Mouse (Mus musculus) liver, embryonic 14.5 days (tissue): ENCODE data around the gene Serpina12. TPM values are rescaled to one million over a fixed set of nuclear protein-coding genes. Genes with fewer than 3 reads are reported as not detected.

Source experiments
- ATAC-seq: fragments of 200-750 bp; cut with Nextera tagmentation; 2 replicates; pipeline ENCODE4 v1.8.0; 2017; ENCODE audit warnings: moderate number of reproducible peaks, mild to moderate bottlenecking, moderate library complexity; ENCODE audit not compliant: insufficient read depth
- DNase-seq, 3 experiments: peaks; one replicate each; pipeline ENCODE4 v3.0.0-alpha.2; 2012 to 2013; ENCODE audit warnings: low read depth in 3 of 3, low spot score in 3 of 3
- H3K27ac ChIP-seq: fragments of 300-500 bp; sonication (generic); 2 replicates; pipeline ENCODE4 v1.5.1; 2014; ENCODE audit warnings: moderate library complexity, mild to moderate bottlenecking, control low read depth, inconsistent platforms
- H3K27me3 ChIP-seq: fragments of 300-500 bp; sonication (generic); 2 replicates; pipeline ENCODE4 v1.6.1; 2014; ENCODE audit warnings: mild to moderate bottlenecking, low read length, moderate library complexity; ENCODE audit not compliant: control insufficient read depth, insufficient read depth
- H3K36me3 ChIP-seq: fragments of 300-500 bp; sonication (generic); replicated peaks from 2 replicates; pipeline ENCODE4 v1.6.1; 2014; ENCODE audit warnings: low read depth; ENCODE audit not compliant: control insufficient read depth, insufficient read depth
- H3K4me1 ChIP-seq, 2 experiments: fragments of 200-500 bp in 1 of 2; fragments of 300-500 bp in 1 of 2; sonication (generic) in 1 of 2; replicated peaks; 2 replicates each; pipeline ENCODE4 v1.6.1; 2012 to 2014; ENCODE audit warnings: antibody characterized with exemption in 1 of 2, inconsistent platforms in 1 of 2, low read length in 1 of 2; ENCODE audit not compliant: control insufficient read depth in 2 of 2, insufficient read depth in 2 of 2
- H3K4me2 ChIP-seq: fragments of 300-500 bp; sonication (generic); 2 replicates; pipeline ENCODE4 v1.6.1; 2014; ENCODE audit warnings: low read depth, mild to moderate bottlenecking, control low read depth, moderate library complexity
- H3K4me3 ChIP-seq, 2 experiments: fragments of 200-500 bp in 1 of 2; fragments of 300-500 bp in 1 of 2; sonication (generic) in 1 of 2; 2 replicates each; pipeline ENCODE4 v1.5.1; 2012 to 2014; ENCODE audit warnings: low read depth in 2 of 2, low read length in 2 of 2, mild to moderate bottlenecking in 2 of 2, control low read depth in 1 of 2, inconsistent platforms in 1 of 2, moderate library complexity in 1 of 2; ENCODE audit not compliant: insufficient read depth in 1 of 2
- H3K9ac ChIP-seq: fragments of 300-500 bp; sonication (generic); replicated peaks from 2 replicates; pipeline ENCODE4 v1.6.1; 2014; ENCODE audit warnings: mild to moderate bottlenecking, control low read depth, moderate library complexity
- H3K9me3 ChIP-seq: fragments of 300-500 bp; sonication (generic); 2 replicates; pipeline ENCODE4 v1.6.1; 2016; ENCODE audit warnings: low read length, mixed read lengths; ENCODE audit not compliant: control insufficient read depth
- CTCF ChIP-seq: IDR thresholded peaks from 2 replicates; pipeline ENCODE4 v1.5.1; 2016; ENCODE audit warnings: antibody characterized with exemption, low read depth, control low read depth
- EP300 ChIP-seq: IDR thresholded peaks from 2 replicates; pipeline ENCODE4 v1.6.1; 2016; ENCODE audit warnings: antibody characterized with exemption, low read depth
- WGBS: fragments of 180-500 bp; shearing (Covaris S2); extraction: QIAGEN DNeasy Blood & Tissue Kit; methylation state at CpG from one replicate; pipeline ENCODE4 v1.1.7; 2014; ENCODE audit not compliant: insufficient replicate concordance; 5-methylcytosine and 5-hydroxymethylcytosine counted together
- polyA plus RNA-seq, 2 experiments: library from polyadenylated mRNA; depleted of rRNA in 1 of 2; stranded (reverse) in 1 of 2; unstranded in 1 of 2; fragments of >200 nt; fragmentation: Nextera tagmentation in 1 of 2; extraction: Ambion mirVana in 1 of 2; gene quantifications; 2 replicates each; pipeline versions ENCODE4 v1.2.1 to v1.2.3; 2012 to 2014

Serpina12 gene
- polyA plus RNA-seq, 2 experiments: 0.02 TPM; not detected in 1

DNA sequence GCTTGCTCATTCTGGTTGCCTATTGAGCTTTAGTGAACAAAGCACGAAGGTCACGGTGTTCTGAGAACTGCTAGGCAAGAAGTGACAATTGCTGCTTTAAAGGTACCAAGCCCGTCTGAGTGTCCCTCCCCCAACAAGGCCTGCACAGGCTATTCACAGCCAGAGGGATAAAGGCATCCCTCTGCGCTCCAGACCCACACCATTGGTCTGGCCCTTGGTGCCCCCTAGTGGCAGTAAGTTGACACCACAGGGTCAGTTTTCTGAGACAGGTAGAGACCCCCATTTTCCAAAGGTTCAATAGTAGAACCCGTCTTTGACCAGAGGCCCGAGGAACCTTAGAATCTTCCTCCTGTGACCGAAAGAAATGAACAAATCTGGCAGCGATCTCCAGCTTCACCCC, 14.3 kb downstream of the Serpina12 start:
- Histone ChIP-seq H3K4me2 (no peak overlapping the region), H3K4me3 (no peak overlapping the region), H3K27me3 (no peaks in the 10 kb centered on the region), H3K27ac (no peak overlapping the region), H3K36me3 (no peaks in the 10 kb centered on the region), H3K9ac (no peak overlapping the region), H3K4me1 (no peaks in the 10 kb centered on the region; a peak in 1 of 4 replicates), H3K9me3 (no peaks in the 10 kb centered on the region)
- WGBS: 32% methylated on average over 8 of the region's 8 CpGs
- DNase-seq: no peak
- TF ChIP-seq CTCF (peak; percentile 70), EP300 (no peak)
- ATAC-seq: no peak

DNA sequence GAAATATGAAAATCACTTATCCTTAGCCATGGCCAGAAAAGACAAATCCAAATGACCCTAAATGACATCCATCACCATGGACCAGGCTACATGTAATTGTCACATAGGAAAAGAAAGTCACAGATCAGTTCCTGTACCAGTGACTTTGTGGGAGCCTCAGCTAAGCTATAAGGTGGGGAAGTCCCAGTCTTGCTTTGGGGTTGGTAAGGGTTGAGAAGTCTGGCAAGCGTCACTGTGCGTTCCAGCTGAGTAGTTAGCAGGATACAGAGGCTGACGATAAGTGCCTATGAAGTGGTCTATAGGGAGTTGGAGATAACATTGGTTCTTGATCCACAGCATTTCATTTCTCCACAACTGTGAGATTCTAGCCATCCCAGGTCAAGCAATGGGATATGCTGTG, 29.0 kb downstream of the Serpina12 start:
- Histone ChIP-seq H3K9me3 (no peaks in the 10 kb centered on the region; the same call in 1 of the 2 replicates), H3K4me3 (no peak overlapping the region), H3K36me3 (no peaks in the 10 kb centered on the region), H3K9ac (no peak overlapping the region), H3K27ac (no peak overlapping the region), H3K27me3 (no peaks in the 10 kb centered on the region), H3K4me2 (no peak overlapping the region), H3K4me1 (no peaks in the 10 kb centered on the region)
- WGBS: 65% methylated on average over 3 of the region's 3 CpGs
- TF ChIP-seq EP300 (no peak), CTCF (no peak)
- ATAC-seq (no peak), DNase-seq (no peak)

DNA sequence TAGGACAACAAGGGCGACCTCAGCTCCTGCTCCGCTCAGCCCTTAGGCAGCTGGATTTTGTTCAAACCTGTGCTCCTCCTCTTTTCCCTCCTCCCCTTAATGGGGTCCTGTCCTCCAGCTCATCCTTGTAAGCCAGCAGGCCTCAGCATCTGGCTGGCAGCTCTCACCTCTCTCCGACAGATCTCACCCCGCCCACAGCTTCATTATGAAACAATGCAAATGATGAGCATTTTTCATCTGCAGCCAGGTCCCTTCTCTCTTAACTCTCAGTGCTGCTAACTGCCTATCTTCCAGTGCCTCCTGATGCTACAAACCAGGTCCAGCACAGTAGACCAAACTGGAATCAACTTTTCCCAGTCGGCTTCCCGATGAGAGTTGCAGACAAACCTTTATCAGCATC, 30.6 kb downstream of the Serpina12 start, which contains the start of gene Serpina9:
Gene Serpina9, minus strand, starts transcription at position 136 of the 400 bp plus-strand sequence.
- H3K9me3 ChIP-seq: no peaks in the 10 kb centered on the region; the same call in 1 of the 2 replicates
- H3K27me3 ChIP-seq: no peaks in the 10 kb centered on the region
- no peak within 1 kb of the TSS for H3K27ac ChIP-seq
- TF ChIP-seq EP300 (no peak), CTCF (no peak)
- 74% methylated on average over 6 of the region's 6 CpGs for WGBS
- no peak within 1 kb of the TSS for H3K9ac ChIP-seq
- H3K36me3 ChIP-seq: no peaks in the 10 kb centered on the region
- no peak within 1 kb of the TSS for H3K4me3 ChIP-seq
- DNase-seq (no peak), ATAC-seq (no peak)
- no peak within 1 kb of the TSS for H3K4me2 ChIP-seq
- H3K4me1 ChIP-seq: no peaks in the 10 kb centered on the region

DNA sequence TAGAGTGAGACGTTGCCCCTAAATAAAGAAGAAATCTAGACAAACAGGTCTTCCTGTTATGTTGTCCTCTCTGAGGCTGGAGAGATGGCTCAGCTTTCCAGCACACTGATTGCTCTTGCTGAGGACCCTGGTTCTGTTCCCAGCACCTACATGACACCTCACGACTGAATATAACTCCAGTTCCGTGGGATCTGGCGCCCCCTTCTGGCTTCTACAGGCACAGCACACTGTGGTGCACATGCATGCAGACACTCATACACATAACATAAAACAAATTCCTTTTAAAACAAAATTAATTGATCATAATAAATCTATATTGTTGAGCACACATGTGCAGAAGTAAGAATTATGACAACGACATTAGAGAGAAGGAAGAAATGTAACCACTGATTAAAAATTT, 39.6 kb downstream of the Serpina12 start:
- Histone ChIP-seq H3K4me3 (no peak overlapping the region), H3K27ac (no peak overlapping the region), H3K27me3 (no peaks in the 10 kb centered on the region), H3K9ac (no peak overlapping the region), H3K4me2 (no peak overlapping the region), H3K36me3 (no peaks in the 10 kb centered on the region), H3K9me3 (no peaks in the 10 kb centered on the region), H3K4me1 (peaks cover 0 to 3% of the 10 kb centered on the region in 2 experiments; a peak in 2 of 4 replicates)
- TF ChIP-seq EP300 (no peak), CTCF (no peak; the same call in 1 of the 2 replicates)
- DNase-seq (no peak), ATAC-seq (no peak)
- 65% methylated on average over 5 of the region's 5 CpGs for WGBS

DNA sequence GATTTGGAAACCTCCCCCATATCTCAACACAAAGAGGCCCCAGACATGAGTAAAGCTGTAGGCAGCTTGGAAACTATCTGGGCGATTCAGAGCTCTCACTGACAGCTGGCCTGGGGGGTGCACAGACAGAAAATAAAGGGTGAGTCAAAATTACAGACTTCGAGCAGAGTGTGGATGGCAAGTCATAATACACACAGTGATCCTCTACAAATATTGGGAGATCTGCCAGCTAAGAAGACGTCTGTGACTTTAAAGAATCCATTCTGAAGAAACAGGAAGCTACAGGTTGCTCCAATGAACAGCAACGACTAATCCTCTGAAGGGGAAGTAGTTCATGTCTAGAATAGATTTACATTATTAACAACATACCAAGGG, 41.0 kb downstream of the Serpina12 start:
- H3K4me1 ChIP-seq: peaks cover 0 to 3% of the 10 kb centered on the region in 2 experiments; a peak in 2 of 4 replicates
- H3K4me3 ChIP-seq: no peak overlapping the region
- no peak overlapping the region for H3K27ac ChIP-seq
- ATAC-seq (no peak), DNase-seq (no peak)
- WGBS: 28% methylated on average over 4 of the region's 4 CpGs
- H3K9me3 ChIP-seq: no peaks in the 10 kb centered on the region
- no peak overlapping the region for H3K4me2 ChIP-seq
- no peaks in the 10 kb centered on the region for H3K27me3 ChIP-seq
- TF ChIP-seq EP300 (no peak), CTCF (no peak)
- no peak overlapping the region for H3K9ac ChIP-seq
- no peaks in the 10 kb centered on the region for H3K36me3 ChIP-seq
